Mouse (Mus musculus) CH12.LX (cell line): ENCODE measurements around the gene Txndc2. TPM values are rescaled to one million over a fixed set of nuclear protein-coding genes. Genes with fewer than 3 reads are reported as not detected.

ENCODE experiments used
- DNase-seq: peaks from one replicate; pipeline ENCODE4 v3.0.0-alpha.2; 2013; ENCODE audit errors: extremely low read depth
- H3K27ac ChIP-seq: 2 replicates; pipeline ENCODE4 v1.5.1; 2012; ENCODE audit warnings: low read depth, mild to moderate bottlenecking, control low read depth, moderate library complexity; ENCODE audit not compliant: insufficient read depth
- H3K27me3 ChIP-seq: replicated peaks from 2 replicates; pipeline ENCODE3; 2012; ENCODE audit warnings: inconsistent platforms
- H3K36me3 ChIP-seq, 2 experiments: replicated peaks in 1 of 2; 2 replicates each; pipeline versions ENCODE3 to v1.6.1; 2012; ENCODE audit warnings: inconsistent platforms in 1 of 2, low read length in 1 of 2, mild to moderate bottlenecking in 1 of 2, mixed read lengths in 1 of 2, moderate library complexity in 1 of 2; ENCODE audit not compliant: control insufficient read depth in 1 of 2, insufficient read depth in 1 of 2
- H3K4me1 ChIP-seq, 2 experiments: 2 replicates each; pipeline ENCODE4 v1.6.1; 2012; ENCODE audit warnings: inconsistent platforms in 1 of 2, moderate library complexity in 1 of 2; ENCODE audit not compliant: insufficient read depth in 2 of 2, control insufficient read depth in 1 of 2
- H3K4me2 ChIP-seq: 2 replicates; pipeline ENCODE4 v1.6.1; 2012; ENCODE audit warnings: low read depth, mild to moderate bottlenecking, control low read depth; ENCODE audit not compliant: poor library complexity, insufficient read depth, severe bottlenecking
- H3K4me3 ChIP-seq, 3 experiments: fragments of 150-350 bp in 1 of 3; sonication (generic) in 1 of 3; replicated peaks in 1 of 3; 2 replicates each; pipeline versions ENCODE3 to v1.5.1; 2011 to 2012; ENCODE audit warnings: low read depth in 2 of 3, low read length in 2 of 3, mild to moderate bottlenecking in 2 of 3, moderate library complexity in 2 of 3, control low read depth in 1 of 3, improper control_type of control experiment in 1 of 3, inconsistent platforms in 1 of 3, mixed read lengths in 1 of 3; ENCODE audit not compliant: poor library complexity in 1 of 3
- H3K79me2 ChIP-seq: replicated peaks from 2 replicates; pipeline ENCODE4 v1.6.1; 2012; ENCODE audit warnings: mild to moderate bottlenecking, moderate library complexity; ENCODE audit not compliant: control insufficient read depth, poor library complexity, insufficient read depth, severe bottlenecking; ENCODE audit errors: extremely low read depth
- H3K9ac ChIP-seq: 2 replicates; pipeline ENCODE4 v1.6.1; 2012; ENCODE audit warnings: low read depth, mild to moderate bottlenecking, control low read depth, moderate library complexity; ENCODE audit not compliant: insufficient read depth
- H3K9me3 ChIP-seq: replicated peaks from 2 replicates; pipeline ENCODE3; 2012; ENCODE audit warnings: low read length, inconsistent platforms, mixed read lengths
- BHLHE40 ChIP-seq: IDR thresholded peaks from 2 replicates; pipeline ENCODE4 v1.6.1; 2011; ENCODE audit warnings: mild to moderate bottlenecking, low read depth, low read length, improper control_type of control experiment
- E2F4 ChIP-seq: IDR thresholded peaks from 2 replicates; pipeline ENCODE4 v1.6.1; 2011; ENCODE audit warnings: low read depth, low read length, improper control_type of control experiment; ENCODE audit not compliant: insufficient replicate concordance
- ELF1 ChIP-seq: IDR thresholded peaks from 2 replicates; pipeline ENCODE4 v1.6.1; 2014; ENCODE audit warnings: low read depth, mild to moderate bottlenecking, inconsistent platforms, low read length, improper control_type of control experiment
- EP300 ChIP-seq: IDR thresholded peaks from 2 replicates; pipeline ENCODE4 v1.6.1; 2011; ENCODE audit warnings: low read length, improper control_type of control experiment
- ETS1 ChIP-seq: conservative IDR thresholded peaks from 2 replicates; pipeline ENCODE4 v1.6.1; 2012; ENCODE audit warnings: low read depth, mild to moderate bottlenecking, inconsistent platforms, low read length, improper control_type of control experiment, moderate library complexity
- GABPA ChIP-seq: IDR thresholded peaks from 2 replicates; pipeline ENCODE4 v1.6.1; 2012; ENCODE audit warnings: low read depth, low read length, improper control_type of control experiment, inconsistent platforms; ENCODE audit not compliant: insufficient replicate concordance
- IRF4 ChIP-seq: IDR thresholded peaks from 2 replicates; pipeline ENCODE4 v1.6.1; 2014; ENCODE audit warnings: low read depth, mild to moderate bottlenecking, inconsistent platforms, low read length, improper control_type of control experiment
- JUND ChIP-seq: conservative IDR thresholded peaks from 2 replicates; pipeline ENCODE4 v1.6.1; 2011; ENCODE audit warnings: low read depth, low read length, improper control_type of control experiment
- KAT2A ChIP-seq: IDR thresholded peaks from 2 replicates; pipeline ENCODE4 v1.6.1; 2012; ENCODE audit warnings: low read length, improper control_type of control experiment, inconsistent platforms; ENCODE audit not compliant: insufficient replicate concordance
- MAX ChIP-seq: IDR thresholded peaks from 2 replicates; pipeline ENCODE4 v1.6.1; 2011; ENCODE audit warnings: low read length, improper control_type of control experiment
- MAZ ChIP-seq: IDR thresholded peaks from 2 replicates; pipeline ENCODE4 v1.6.1; 2012; ENCODE audit warnings: low read depth, mild to moderate bottlenecking, inconsistent platforms, low read length, improper control_type of control experiment, moderate library complexity
- NELFE ChIP-seq: IDR thresholded peaks from 2 replicates; pipeline ENCODE4 v1.6.1; 2011; ENCODE audit warnings: low read depth, low read length, improper control_type of control experiment
- POLR2AphosphoS2 ChIP-seq: IDR thresholded peaks from 2 replicates; pipeline ENCODE4 v1.6.1; 2011; ENCODE audit warnings: low read depth, low read length, improper control_type of control experiment
- TBP ChIP-seq: conservative IDR thresholded peaks from 2 replicates; pipeline ENCODE4 v1.6.1; 2011; ENCODE audit warnings: low read depth, low read length, improper control_type of control experiment
- ZC3H11A ChIP-seq: IDR thresholded peaks from 2 replicates; pipeline ENCODE4 v1.6.1; 2012; ENCODE audit warnings: low read depth, mild to moderate bottlenecking, inconsistent platforms, low read length, improper control_type of control experiment
- ZKSCAN1 ChIP-seq: IDR thresholded peaks from 2 replicates; pipeline ENCODE4 v1.6.1; 2012; ENCODE audit warnings: low read depth, inconsistent platforms, low read length, improper control_type of control experiment, borderline replicate concordance
- dilution Hi-C: fragments of 300-500 bp; cut with MboI; formaldehyde crosslinking; loops from 2 replicates; pipeline ENCODE4 v1.14.3; 2020; ENCODE audit warnings: low sequenced_read_pairs; ENCODE audit not compliant: extremely low pct_unique_long_range_greater_than_20kb, extremely low pct_ligation_motif_present
- in situ Hi-C: fragments of 300-500 bp; cut with MboI; formaldehyde crosslinking; loops from 3 replicates; pipeline ENCODE4 v1.14.3; 2019; ENCODE audit warnings: low sequenced_read_pairs, low pct_ligation_motif_present, low pct_unique_long_range_greater_than_20kb, mixed read lengths
- polyA plus RNA-seq: library from polyadenylated mRNA; unstranded; fragments of >175 nt; gene quantifications from 2 replicates; pipeline ENCODE4 v1.2.1, GENCODE M21; 2012; ENCODE audit warnings: low read depth; ENCODE audit not compliant: insufficient read length
- total RNA-seq, 2 experiments: library from RNA; depleted of rRNA; stranded (reverse); fragments of 300-350 nt in 1 of 2; fragments of >200 nt in 1 of 2; gene quantifications; 2 replicates each; pipeline ENCODE4 v1.2.3; 2012 to 2014

The Txndc2 gene
- total and polyA plus RNA-seq, 3 experiments, result not detected

- Histone ChIP-seq H3K79me2 (no peaks in the 10 kb centered on the region), H3K9ac (no peak overlapping the region), H3K27ac (no peak overlapping the region), H3K4me1 (no peaks in the 10 kb centered on the region), H3K4me2 (no peak overlapping the region), H3K27me3 (no peaks in the 10 kb centered on the region), H3K4me3 (no peak overlapping the region), H3K9me3 (no peaks in the 10 kb centered on the region), H3K36me3 (no peaks in the 10 kb centered on the region)
- DNase-seq, result no peak
- TF ChIP-seq POLR2AphosphoS2 (no peak), ZKSCAN1 (no peak), EP300 (no peak), ZC3H11A (no peak), NELFE (no peak)
- dilution Hi-C loops, result no loop called here
- in situ Hi-C loops, result no loop called here
These were observed 16.4 kb upstream of the Txndc2 start for GRCm38 (mm10) chr17:65658416-65658815.

GRCm38 (mm10) chr17:65657958-65658357 lies 16.0 kb upstream of the Txndc2 start:
- H3K4me1 ChIP-seq, result no peaks in the 10 kb centered on the region
- H3K36me3 ChIP-seq, result no peaks in the 10 kb centered on the region
- H3K27ac ChIP-seq, result no peak overlapping the region
- no peaks in the 10 kb centered on the region for H3K9me3 ChIP-seq
- no peak overlapping the region for H3K4me2 ChIP-seq
- dilution Hi-C loops, result no loop called here
- DNase-seq, result no peak
- no peak overlapping the region for H3K4me3 ChIP-seq
- no peaks in the 10 kb centered on the region for H3K27me3 ChIP-seq
- H3K79me2 ChIP-seq, result no peaks in the 10 kb centered on the region
- in situ Hi-C loops, result no loop called here
- TF ChIP-seq KAT2A, result no peak
- no peak for TF ChIP-seq IRF4
- no peak for TF ChIP-seq ETS1
- no peak for TF ChIP-seq BHLHE40
- TF ChIP-seq JUND, result no peak
- TF ChIP-seq TBP, result no peak
- TF ChIP-seq E2F4, result no peak
- no peak for TF ChIP-seq GABPA
- no peak for TF ChIP-seq ELF1
- no peak for TF ChIP-seq MAX
- TF ChIP-seq MAZ, result no peak
- no peak for TF ChIP-seq ZKSCAN1
- TF ChIP-seq ZC3H11A, result no peak
- TF ChIP-seq, all 38 proteins: peak for 0
- no peak overlapping the region for H3K9ac ChIP-seq
